Mouse (Mus musculus) embryo, embryonic 11.5 days (tissue): Measurements from ENCODE around the gene Mcu.

Experiments used
- DNase-seq: peaks from one replicate; pipeline ENCODE4 v3.0.0-alpha.2; 2012; ENCODE audit warnings: low read depth, low spot score

Mcu gene

DNA sequence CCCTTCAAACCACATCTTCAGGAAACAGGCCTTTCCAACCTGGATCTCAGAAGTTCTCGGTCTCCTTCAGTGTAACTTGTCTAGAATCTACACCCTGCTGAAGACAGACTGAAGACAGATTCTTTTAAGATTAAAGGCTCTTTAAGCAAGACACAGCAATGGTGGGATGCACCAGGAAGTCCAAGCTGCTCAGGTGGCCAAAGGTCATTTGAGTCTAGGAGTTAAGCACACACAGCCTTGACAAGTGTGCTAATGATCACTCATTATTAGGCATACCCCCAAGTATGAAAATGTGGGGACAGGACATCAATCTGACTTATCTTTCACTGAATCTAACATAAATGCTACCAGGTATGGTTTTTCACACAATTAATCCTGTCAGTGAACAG is 47.0 kb downstream of the Mcu start:
- DNase-seq = no peak

GRCm38 (mm10) chr10:59568665-59569480 is 47.6 kb downstream of the Mcu start:
- DNase-seq = no peak

- DNase-seq = no peak
These were observed 49.5 kb downstream of the Mcu start for GRCm38 (mm10) chr10:59566968-59567367.

DNA sequence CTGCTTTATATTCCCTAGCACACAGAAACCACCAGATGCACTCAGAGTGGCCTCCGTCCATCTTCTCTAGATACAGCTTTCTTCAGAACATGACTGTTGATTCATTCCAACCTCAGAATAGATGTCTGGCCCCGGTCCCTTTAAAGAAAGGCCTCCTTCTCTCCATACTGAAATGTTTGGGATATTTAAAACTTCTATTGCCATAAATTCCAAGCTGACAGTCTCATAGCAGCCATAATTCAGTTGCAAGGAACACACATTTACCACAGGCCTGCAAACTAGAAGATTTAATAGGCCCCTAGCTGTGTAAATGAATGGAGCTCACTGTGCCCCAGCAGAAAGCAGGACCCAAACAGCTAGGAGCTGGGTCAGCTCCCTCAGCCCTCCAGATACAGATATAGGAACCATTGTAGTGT is 50.5 kb downstream of the Mcu start:
- DNase-seq = peak; percentile 26

- no peak for DNase-seq
These were observed 51.9 kb downstream of the Mcu start for GRCm38 (mm10) chr10:59564551-59564950.

GRCm38 (mm10) chr10:59562511-59562910 is 54.0 kb downstream of the Mcu start:
- no peak for DNase-seq

GRCm38 (mm10) chr10:59560126-59560525 is 56.4 kb downstream of the Mcu start:
- no peak for DNase-seq

- no peak for DNase-seq
These were observed 57.9 kb downstream of the Mcu start for GRCm38 (mm10) chr10:59558602-59559001.

DNA sequence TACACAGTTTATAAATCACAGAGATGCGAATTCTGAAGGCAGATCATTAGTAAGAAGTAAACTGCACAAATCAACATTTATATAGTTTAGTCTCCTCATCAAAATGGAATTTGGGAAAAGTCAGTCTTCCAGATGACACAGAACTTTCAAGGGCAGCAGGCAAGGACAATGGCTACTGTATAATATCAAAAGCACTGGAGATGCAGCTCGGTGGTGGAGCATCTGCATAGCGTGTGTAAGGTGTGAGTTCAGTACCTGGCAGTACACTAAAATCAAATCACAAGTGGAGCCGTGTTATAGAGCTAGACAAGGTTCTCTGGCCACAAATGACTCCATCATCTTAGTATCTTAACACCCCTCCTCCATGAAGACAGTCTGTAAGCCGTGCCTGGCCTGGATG is 58.3 kb downstream of the Mcu start:
- no peak for DNase-seq

DNA sequence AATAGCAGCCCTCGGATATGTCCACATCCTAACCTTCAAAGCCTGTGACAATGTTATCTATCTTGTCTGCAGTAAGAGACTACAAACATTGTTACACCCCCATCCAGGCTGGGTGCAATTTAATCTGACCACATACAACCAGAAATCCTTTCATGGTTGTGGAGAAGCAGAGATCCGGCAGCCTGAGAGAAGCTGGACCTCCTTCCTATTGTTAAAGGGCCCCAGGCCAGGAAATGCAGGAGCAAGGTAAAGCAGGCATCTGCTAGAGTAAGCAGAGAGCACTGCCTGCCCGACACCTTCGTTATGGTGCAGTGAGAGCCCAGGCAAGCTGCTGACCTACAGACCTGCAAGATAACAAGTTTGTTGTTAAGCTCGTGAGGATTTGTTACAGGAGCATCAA is 60.0 kb downstream of the Mcu start:
- DNase-seq = no peak

- DNase-seq = no peak
These were observed 62.2 kb downstream of the Mcu start for GRCm38 (mm10) chr10:59554243-59554642.

GRCm38 (mm10) chr10:59552456-59552855 is 64.0 kb downstream of the Mcu start:
- no peak for DNase-seq

GRCm38 (mm10) chr10:59548768-59549333 is 67.6 kb downstream of the Mcu start:
- no peak for DNase-seq

- no peak for DNase-seq
These were observed 68.3 kb downstream of the Mcu start for GRCm38 (mm10) chr10:59548211-59548610.

- no peak for DNase-seq
These were observed 69.1 kb downstream of the Mcu start for GRCm38 (mm10) chr10:59547426-59547825.

- DNase-seq = no peak
These were observed 71.3 kb downstream of the Mcu start for GRCm38 (mm10) chr10:59545169-59545568.

DNA sequence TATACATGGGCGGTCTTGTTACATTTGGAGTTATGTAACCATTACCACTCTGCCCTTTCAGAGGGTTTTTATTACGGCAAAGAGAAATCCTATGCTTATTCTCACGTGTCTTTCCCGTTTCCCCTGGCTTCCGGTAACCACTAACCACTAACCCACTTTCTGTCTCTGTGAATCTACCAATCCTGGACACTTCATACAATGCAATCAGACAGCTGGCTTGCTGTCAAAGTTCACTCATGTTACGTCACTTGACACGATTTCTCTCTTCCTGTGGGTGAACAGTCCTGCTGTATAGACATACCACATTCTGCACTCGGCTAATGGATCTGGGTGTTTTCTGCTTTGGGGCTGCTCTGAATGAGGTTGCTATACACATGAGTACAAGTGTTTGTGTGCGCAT is 73.1 kb downstream of the Mcu start:
- no peak for DNase-seq

- no peak for DNase-seq
These were observed 75.0 kb downstream of the Mcu start for GRCm38 (mm10) chr10:59541466-59541865.

GRCm38 (mm10) chr10:59540596-59540995 is 75.9 kb downstream of the Mcu start:
- no peak for DNase-seq

- no peak for DNase-seq
These were observed 76.4 kb downstream of the Mcu start for GRCm38 (mm10) chr10:59540081-59540480.

- DNase-seq = peak; percentile 32
These were observed 77.0 kb downstream of the Mcu start for GRCm38 (mm10) chr10:59539533-59539875.

GRCm38 (mm10) chr10:59538767-59539532 is 77.5 kb downstream of the Mcu start:
- DNase-seq = no peak

DNA sequence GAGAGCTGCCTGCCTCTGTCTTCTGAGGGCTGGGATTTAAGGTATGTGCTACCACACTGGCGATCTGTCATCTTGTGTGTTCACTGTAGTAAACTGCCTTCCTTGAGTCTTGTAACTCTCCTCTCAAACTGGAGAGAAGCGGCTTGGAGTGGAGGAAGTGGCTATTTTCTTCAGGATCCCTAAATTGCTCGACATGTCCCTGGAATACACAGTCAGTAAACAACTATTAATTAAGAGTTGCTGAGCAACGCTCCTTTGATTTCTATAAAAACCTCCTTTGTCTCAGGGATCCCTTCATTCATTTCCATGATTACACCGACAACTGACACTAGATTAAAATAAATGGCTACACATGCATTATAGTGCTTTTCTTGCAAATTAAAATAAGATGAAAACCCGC is 78.4 kb downstream of the Mcu start:
- no peak for DNase-seq
